Mouse (Mus musculus) midbrain, embryonic 16.5 days (tissue): Measurements from ENCODE around the gene Gm49325. TPM values are rescaled to one million over a fixed set of nuclear protein-coding genes. Genes with fewer than 3 reads are reported as not detected.

Experiments used
- microRNA counts: library from miRNA; unstranded; fragments of <30 nt; microRNA quantifications from one replicate; lab custom pipeline; 2016
- microRNA-seq: library from miRNA; unstranded; fragments of <30 nt; microRNA quantifications from one replicate; pipeline ENCODE4, GENCODE M21; 2017
- polyA plus RNA-seq: library from polyadenylated mRNA; unstranded; fragments of >200 nt; fragmentation: Nextera tagmentation; extraction: Ambion mirVana; gene quantifications from 2 replicates; pipeline ENCODE4 v1.2.1, GENCODE M21; 2015

Gm49325 gene
- polyA plus RNA-seq, 1 experiment from 2014 or later, result 1.5 TPM

MicroRNA genes within 50 kb of the gene (microRNA counts, 519-probe panel; counts per million panel counts)
- 1,403 counts per million, percentile 27 among the panel's probes with 10 or more counts for microRNA mmu-miR-1930 (lab: Ali Mortazavi, UCI)

Small RNA genes lying within 50 kb of the gene (microRNA-seq; reads per million reads assigned to microRNA genes)
- gene Mir1930, result 14.3 reads per million, percentile 34 among the genes with 10 or more reads in this experiment

Other genes with a start within 250 kb of the Gm49325 start
- gene Adarb1, start 187.9 kb upstream of the Gm49325 start, polyA plus RNA-seq, result 16.9 and 18.2 TPM in 2 replicates
- gene Fam207a, start 90.4 kb upstream of the Gm49325 start, polyA plus RNA-seq, result 40.5 and 44.1 TPM in 2 replicates
- 0.59 and 0.67 TPM in 2 replicates for gene Itgb2, start 75.9 kb upstream of the Gm49325 start, polyA plus RNA-seq
- 63.6 and 70.8 TPM in 2 replicates for gene Pttg1ip, start 24.5 kb upstream of the Gm49325 start, polyA plus RNA-seq
- 315 and 350 TPM in 2 replicates for gene Sumo3, start 100 bp upstream of the Gm49325 start, polyA plus RNA-seq
- gene Ube2g2, start 16.1 kb downstream of the Gm49325 start, polyA plus RNA-seq, result 80.9 and 81.8 TPM in 2 replicates
- gene Tspear, start 80.4 kb downstream of the Gm49325 start, polyA plus RNA-seq, result 1.3 and 1.6 TPM in 2 replicates
- gene Gm19402, start 84.6 kb downstream of the Gm49325 start, polyA plus RNA-seq, result not detected in 2 replicates
- not detected in 2 replicates for gene Gm9508, start 91.0 kb downstream of the Gm49325 start, polyA plus RNA-seq
- not detected in 2 replicates for gene Gm10272, start 100.4 kb downstream of the Gm49325 start, polyA plus RNA-seq
- not detected in 2 replicates for gene Gm10024, start 105.3 kb downstream of the Gm49325 start, polyA plus RNA-seq
- gene Gm10142, start 109.6 kb downstream of the Gm49325 start, polyA plus RNA-seq, result not detected in 2 replicates
- not detected in 2 replicates for gene Krtap12-1, start 114.4 kb downstream of the Gm49325 start, polyA plus RNA-seq
- gene Gm10100, start 120.3 kb downstream of the Gm49325 start, polyA plus RNA-seq, result not detected in 2 replicates
- not detected in 2 replicates for gene Gm18596, start 136.4 kb downstream of the Gm49325 start, polyA plus RNA-seq
- not detected in 2 replicates for gene Gm9736, start 145.2 kb downstream of the Gm49325 start, polyA plus RNA-seq
- not detected in 2 replicates for gene Gm3233, start 153.5 kb downstream of the Gm49325 start, polyA plus RNA-seq
- not detected in 2 replicates for gene Gm3238, start 165.1 kb downstream of the Gm49325 start, polyA plus RNA-seq
- gene Gm7138, start 170.7 kb downstream of the Gm49325 start, polyA plus RNA-seq, result not detected in 2 replicates
- not detected in 2 replicates for gene Gm3250, start 176.3 kb downstream of the Gm49325 start, polyA plus RNA-seq
- gene Gm7137, start 182.0 kb downstream of the Gm49325 start, polyA plus RNA-seq, result not detected in 2 replicates
- gene Gm9639, start 188.9 kb downstream of the Gm49325 start, polyA plus RNA-seq, result not detected in 2 replicates
- not detected in 2 replicates for gene Gm19668, start 192.9 kb downstream of the Gm49325 start, polyA plus RNA-seq
- not detected in 2 replicates for gene Gm9507, start 205.6 kb downstream of the Gm49325 start, polyA plus RNA-seq
- gene Gm2696, start 208.5 kb downstream of the Gm49325 start, polyA plus RNA-seq, result not detected in 2 replicates
- not detected in 2 replicates for gene Krtap10-4, start 220.9 kb downstream of the Gm49325 start, polyA plus RNA-seq
- gene Krtap10-10, start 229.8 kb downstream of the Gm49325 start, polyA plus RNA-seq, result not detected in 2 replicates
- not detected in 2 replicates for gene Gm36176, start 240.6 kb downstream of the Gm49325 start, polyA plus RNA-seq
- gene Gm10318, start 246.7 kb downstream of the Gm49325 start, polyA plus RNA-seq, result not detected in 2 replicates